Mouse (Mus musculus) liver, adult 2 months (tissue): ENCODE data around the gene Wipf1.

ENCODE experiments used
- CTCF ChIP-seq: fragments of 200-500 bp; IDR thresholded peaks from 2 replicates; pipeline ENCODE4 v1.5.1; 2011; ENCODE audit warnings: low read depth, low read length, control low read depth
- POLR2A ChIP-seq: fragments of 200-500 bp; IDR thresholded peaks from 2 replicates; pipeline ENCODE4 v1.6.1; 2011; ENCODE audit warnings: low read length, control low read depth; ENCODE audit not compliant: insufficient read depth; ENCODE audit errors: extremely low read depth

- no peak for TF ChIP-seq POLR2A
- no peak for TF ChIP-seq CTCF
These were observed 21.6 kb downstream of the Wipf1 start for GRCm38 (mm10) chr2:73507886-73508285.
